Comparison of ENCODE assay signal across 1 mouse cellular context in the genomic region with DNA sequence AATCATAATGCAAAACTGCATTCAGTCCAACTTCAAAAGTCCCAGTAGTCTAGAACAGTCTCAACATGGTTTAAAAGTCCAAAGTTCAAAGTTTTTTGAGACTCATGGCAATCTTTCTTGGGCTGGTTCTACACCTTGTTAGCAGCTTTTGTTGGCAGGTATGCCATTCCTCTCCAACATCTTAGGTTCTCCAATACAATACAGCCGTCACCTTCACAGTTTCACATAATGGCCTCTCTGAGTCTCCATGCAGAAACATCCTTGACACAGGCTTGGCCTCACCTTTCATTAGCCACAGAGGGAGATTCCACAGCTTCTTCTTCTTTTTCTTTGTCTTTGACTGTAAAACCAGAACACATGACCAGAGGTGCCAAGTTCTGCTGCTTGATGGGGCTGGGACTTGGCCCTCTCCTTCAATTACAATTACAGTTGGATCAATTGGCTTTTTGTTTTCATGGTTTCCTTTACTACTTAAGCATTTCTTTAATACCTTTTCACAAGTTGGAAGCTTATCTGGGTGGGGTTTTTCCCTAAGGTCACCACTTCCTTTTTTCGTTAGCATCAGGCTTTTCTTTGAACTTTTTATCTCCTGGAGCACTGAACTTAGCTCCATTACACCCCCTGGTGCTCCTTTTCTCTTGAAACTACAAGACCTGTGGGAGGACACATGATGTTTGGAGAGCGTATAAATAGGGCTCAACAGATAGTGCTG.
A peak's percentile ranks its signal among the peaks of the same experiment; 100 is the strongest.
TF ChIP-seq lines count a peak whose summit lies in the region.

No protein-coding gene starts in this region.

TF ChIP-seq in MEL, 35 proteins besides CTCF, POLR2A, EP300 and RAD21 (continued from another document):
- TF ChIP-seq HCFC1 (IDR thresholded peaks at IDR 0.05; ENCODE audit: low read depth, low read length) (peak; percentile 47; the same call in 1 of the 2 replicates), TBP (IDR thresholded peaks at IDR 0.05; ENCODE audit: low read depth, low read length) (no peak), MEF2A (IDR thresholded peaks at IDR 0.05; ENCODE audit: extremely low read depth, insufficient replicate concordance, low read depth, low read length, poor library complexity, severe bottlenecking) (no peak), E2F4 (IDR thresholded peaks at IDR 0.05; ENCODE audit: borderline replicate concordance, low read depth, low read length) (no peak), TCF12 (IDR thresholded peaks at IDR 0.05; ENCODE audit: low read depth, low read length) (0 out of 2 replicates have a peak, but pooled peaks have one; percentile 49), MAX (IDR thresholded peaks at IDR 0.05; ENCODE audit: low read length) (no peak), ETS1 (IDR thresholded peaks at IDR 0.05; ENCODE audit: low read depth, low read length) (peak; percentile 69; the same call in 1 of the 2 replicates), POLR2AphosphoS2 (IDR thresholded peaks at IDR 0.05; ENCODE audit: low read length) (no peak), JUND (IDR thresholded peaks at IDR 0.05; ENCODE audit: low read depth, low read length) (no peak; the same call in 1 of the 2 replicates), ZC3H11A (IDR thresholded peaks at IDR 0.05; ENCODE audit: low read depth, low read length) (peak; percentile 91), MXI1 (IDR thresholded peaks at IDR 0.05; ENCODE audit: low read depth, low read length) (no peak), CHD1 (IDR thresholded peaks at IDR 0.05; ENCODE audit: low read depth, low read length) (no peak), POLR2AphosphoS5 (IDR thresholded peaks at IDR 0.05; ENCODE audit: borderline replicate concordance, low read depth, low read length) (no peak), KAT2A (conservative IDR thresholded peaks at IDR 0.05; ENCODE audit: low read depth, low read length) (no peak), NRF1 (IDR thresholded peaks at IDR 0.05; ENCODE audit: insufficient read depth, low read depth, low read length, poor library complexity, severe bottlenecking) (no peak), SIN3A (IDR thresholded peaks at IDR 0.05; ENCODE audit: low read length) (peak; percentile 80)
